Mouse (Mus musculus): Measurements from ENCODE around the gene Fgd6.

- TF ChIP-seq TAL1 (IDR thresholded peaks at IDR 0.05; ENCODE audit: low read length) (no peak), GATA1 (IDR thresholded peaks at IDR 0.05; ENCODE audit: low read length) (no peak)
Observed at GRCm38 (mm10) chr10:94031164-94031563, 4.6 kb upstream of the Fgd6 start.
